Mouse (Mus musculus) embryonic facial prominence, embryonic 13.5 days (tissue): ENCODE data around the gene Tas1r2. TPM values are rescaled to one million over a fixed set of nuclear protein-coding genes. Genes with fewer than 3 reads are reported as not detected.

Experiments used
- ATAC-seq: fragments of 200-750 bp; cut with Nextera tagmentation; 2 replicates; pipeline ENCODE4 v1.8.0; 2017; ENCODE audit warnings: low read depth; ENCODE audit not compliant: insufficient number of reproducible peaks, insufficient read depth, low FRiP score, low TSS enrichment
- H3K27ac ChIP-seq: fragments of 300-500 bp; sonication (generic); 2 replicates; pipeline ENCODE4 v1.5.1; 2015; ENCODE audit warnings: moderate library complexity, mild to moderate bottlenecking, inconsistent platforms
- H3K27me3 ChIP-seq: fragments of 300-500 bp; sonication (generic); 2 replicates; pipeline ENCODE4 v1.6.1; 2015; ENCODE audit warnings: mild to moderate bottlenecking, inconsistent platforms
- H3K36me3 ChIP-seq: fragments of 300-500 bp; sonication (generic); 2 replicates; pipeline ENCODE4 v1.6.1; 2015; ENCODE audit warnings: mild to moderate bottlenecking, inconsistent platforms
- H3K4me1 ChIP-seq: fragments of 300-500 bp; sonication (generic); 2 replicates; pipeline ENCODE4 v1.6.1; 2015; ENCODE audit warnings: inconsistent platforms
- H3K4me2 ChIP-seq: fragments of 300-500 bp; sonication (generic); 2 replicates; pipeline ENCODE4 v1.6.1; 2015; ENCODE audit warnings: moderate library complexity, mild to moderate bottlenecking, inconsistent platforms
- H3K4me3 ChIP-seq: fragments of 300-500 bp; sonication (generic); 2 replicates; pipeline ENCODE4 v1.5.1; 2015; ENCODE audit warnings: mild to moderate bottlenecking, inconsistent platforms
- H3K9ac ChIP-seq: fragments of 300-500 bp; sonication (generic); 2 replicates; pipeline ENCODE4 v1.6.1; 2015; ENCODE audit warnings: mild to moderate bottlenecking, inconsistent platforms
- H3K9me3 ChIP-seq: fragments of 300-500 bp; sonication (generic); 2 replicates; pipeline ENCODE4 v1.6.1; 2016; ENCODE audit warnings: inconsistent platforms
- WGBS: fragments of 180-500 bp; shearing (Covaris S2); methylation state at CpG from one replicate; pipeline ENCODE4 v1.1.7; 2015; ENCODE audit warnings: mixed read lengths; 5-methylcytosine and 5-hydroxymethylcytosine counted together
- polyA plus RNA-seq: library from polyadenylated mRNA; unstranded; fragments of >200 nt; fragmentation: Nextera tagmentation; extraction: Ambion mirVana; gene quantifications from 2 replicates; pipeline ENCODE4 v1.2.1, GENCODE M21; 2015

The Tas1r2 gene
- polyA plus RNA-seq: not detected in 2 replicates

DNA sequence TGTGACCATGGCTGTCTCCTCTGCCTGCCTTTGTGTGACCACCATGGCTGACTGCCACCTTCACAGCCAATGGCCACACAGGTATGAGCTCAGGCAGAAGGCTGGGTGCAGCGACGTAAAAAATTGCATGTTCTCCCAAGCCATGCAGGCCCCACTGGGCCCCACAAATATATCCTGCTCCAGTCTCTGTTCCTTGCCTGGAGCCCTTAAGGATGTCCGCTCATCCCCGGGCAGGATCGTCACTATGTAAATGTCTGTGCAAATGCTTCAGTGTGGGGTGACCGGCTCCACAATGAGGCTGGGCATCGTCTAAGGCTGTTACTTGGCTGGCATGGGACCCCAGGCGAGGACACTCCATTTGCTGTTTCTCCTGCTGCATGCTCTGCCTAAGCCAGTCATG lies at the start of gene Tas1r2:
TSS of gene Tas1r2 (plus strand) at position 301 of the 400 bp plus-strand sequence.
- H3K4me3 ChIP-seq: no peak within 1 kb of the TSS
- no peak within 1 kb of the TSS for H3K27ac ChIP-seq
- 85% methylated on average over 8 of the region's 8 CpGs for WGBS
- H3K4me2 ChIP-seq: no peak within 1 kb of the TSS
- no peak for ATAC-seq
- H3K36me3 ChIP-seq: peaks cover 8% of the 10 kb centered on the region
- H3K4me1 ChIP-seq: no peaks in the 10 kb centered on the region
- H3K27me3 ChIP-seq: no peaks in the 10 kb centered on the region
- H3K9ac ChIP-seq: no peak within 1 kb of the TSS
- H3K9me3 ChIP-seq: no peaks in the 10 kb centered on the region

DNA sequence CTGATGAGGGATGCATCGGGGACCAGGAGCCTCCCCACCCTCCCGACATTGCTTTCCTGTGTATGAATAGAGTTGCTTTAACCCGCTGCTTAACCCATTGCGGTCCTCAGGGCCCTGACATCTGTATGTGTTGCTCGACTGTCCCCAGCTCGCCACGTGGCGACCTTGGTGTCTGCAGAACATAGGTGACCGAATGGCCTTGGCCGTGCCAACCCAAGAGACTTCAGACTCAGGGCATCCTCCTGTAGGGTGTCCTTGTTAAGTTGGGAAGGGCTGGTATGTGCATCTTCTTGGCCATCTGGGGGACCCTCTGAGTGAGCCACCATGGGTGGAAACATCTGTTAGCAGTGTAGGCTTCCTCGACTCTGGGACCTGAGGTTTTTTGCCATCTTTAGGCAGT lies 48.1 kb upstream of the Tas1r2 start:
- H3K27me3 ChIP-seq: no peaks in the 10 kb centered on the region
- no peak overlapping the region for H3K4me2 ChIP-seq
- no peak for ATAC-seq
- peaks cover 27% of the 10 kb centered on the region for H3K4me1 ChIP-seq
- H3K9me3 ChIP-seq: no peaks in the 10 kb centered on the region
- 88% methylated on average over 11 of the region's 11 CpGs for WGBS
- no peak overlapping the region for H3K27ac ChIP-seq
- H3K9ac ChIP-seq: no peak overlapping the region
- H3K36me3 ChIP-seq: peaks cover 40% of the 10 kb centered on the region
- no peak overlapping the region for H3K4me3 ChIP-seq

DNA sequence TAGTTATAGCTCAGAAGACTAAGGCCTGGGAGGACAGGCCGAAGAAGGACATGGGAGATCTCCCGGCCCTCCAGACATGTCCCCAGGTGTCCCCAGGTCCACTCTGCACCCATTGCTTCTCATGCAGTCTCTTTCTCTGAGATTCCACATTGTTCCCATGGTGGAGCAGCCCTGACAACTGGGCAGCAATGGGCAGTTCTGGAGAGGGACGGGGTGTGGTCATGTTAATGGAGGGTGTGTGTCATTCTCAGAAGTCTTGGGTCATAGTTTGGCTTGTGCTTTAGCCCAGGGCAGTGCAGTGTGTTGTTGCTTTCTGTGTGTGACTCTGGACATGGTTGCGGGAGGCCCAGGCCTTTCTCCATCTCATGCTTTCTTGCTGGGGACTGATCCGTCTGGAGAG lies 46.6 kb upstream of the Tas1r2 start:
- peaks cover 40% of the 10 kb centered on the region for H3K36me3 ChIP-seq
- no peak overlapping the region for H3K27ac ChIP-seq
- peaks cover 22% of the 10 kb centered on the region for H3K4me1 ChIP-seq
- no peaks in the 10 kb centered on the region for H3K27me3 ChIP-seq
- H3K4me3 ChIP-seq: no peak overlapping the region
- no peaks in the 10 kb centered on the region for H3K9me3 ChIP-seq
- no peak overlapping the region for H3K4me2 ChIP-seq
- no peak for ATAC-seq
- no peak overlapping the region for H3K9ac ChIP-seq
- 97% methylated on average over 5 of the region's 5 CpGs for WGBS

DNA sequence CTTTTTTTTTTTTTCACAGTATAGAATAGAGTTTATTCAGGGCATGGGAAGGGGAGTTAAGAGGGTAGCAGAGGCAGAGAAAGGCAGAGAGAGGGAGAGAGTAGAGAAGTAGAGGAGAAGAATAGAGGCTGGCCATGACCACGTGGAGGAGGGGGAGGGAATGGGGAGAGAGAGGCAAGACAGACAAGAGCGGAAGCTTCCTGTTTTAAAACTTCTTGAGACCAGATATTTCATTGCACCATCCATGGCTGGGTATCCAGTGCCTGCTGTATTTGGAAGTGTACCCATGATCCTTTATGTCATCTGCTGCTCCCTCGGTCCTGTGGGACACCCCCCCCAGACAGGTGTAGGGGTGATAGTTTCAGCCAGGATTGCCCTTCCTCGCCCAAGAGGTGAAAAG lies 44.4 kb upstream of the Tas1r2 start:
- no peak overlapping the region for H3K4me2 ChIP-seq
- H3K4me1 ChIP-seq: peaks cover 8% of the 10 kb centered on the region; the same call in 1 of the 2 replicates
- WGBS: 75% methylated on average over 4 of the region's 4 CpGs
- no peaks in the 10 kb centered on the region for H3K27me3 ChIP-seq
- H3K4me3 ChIP-seq: no peak overlapping the region
- no peak overlapping the region for H3K27ac ChIP-seq
- no peak for ATAC-seq
- H3K9ac ChIP-seq: no peak overlapping the region
- 0 out of 2 replicates have a peak, but pooled peaks cover 5% of the 10 kb centered on the region for H3K9me3 ChIP-seq
- peaks cover 51% of the 10 kb centered on the region for H3K36me3 ChIP-seq

DNA sequence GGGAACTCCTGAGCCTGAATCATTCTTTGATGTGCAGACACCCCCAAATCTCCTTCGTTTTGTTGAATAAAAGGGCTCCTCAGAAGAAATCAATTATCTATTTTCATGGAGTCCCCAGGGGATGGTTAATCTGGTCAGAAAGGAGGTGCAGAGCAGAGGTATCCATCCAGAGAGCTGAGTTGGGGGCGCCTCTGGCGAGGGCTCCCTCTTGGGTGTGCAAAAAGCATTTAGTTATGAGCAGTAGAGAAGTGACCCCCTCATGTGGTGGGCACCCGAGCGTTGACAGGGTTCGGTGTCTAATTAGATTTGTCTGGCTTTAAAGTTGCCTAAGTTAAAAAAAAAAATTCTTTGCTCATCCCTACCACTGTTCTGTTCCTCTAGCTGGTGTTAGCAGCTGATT lies 42.4 kb upstream of the Tas1r2 start:
- Histone ChIP-seq H3K9ac (no peak overlapping the region), H3K4me3 (no peak overlapping the region), H3K27ac (no peak overlapping the region), H3K36me3 (peaks cover 53% of the 10 kb centered on the region), H3K4me1 (peaks cover 10% of the 10 kb centered on the region), H3K27me3 (no peaks in the 10 kb centered on the region), H3K4me2 (no peak overlapping the region), H3K9me3 (0 out of 2 replicates have a peak, but pooled peaks cover 6% of the 10 kb centered on the region)
- WGBS: 36% methylated on average over 6 of the region's 6 CpGs
- no peak for ATAC-seq

DNA sequence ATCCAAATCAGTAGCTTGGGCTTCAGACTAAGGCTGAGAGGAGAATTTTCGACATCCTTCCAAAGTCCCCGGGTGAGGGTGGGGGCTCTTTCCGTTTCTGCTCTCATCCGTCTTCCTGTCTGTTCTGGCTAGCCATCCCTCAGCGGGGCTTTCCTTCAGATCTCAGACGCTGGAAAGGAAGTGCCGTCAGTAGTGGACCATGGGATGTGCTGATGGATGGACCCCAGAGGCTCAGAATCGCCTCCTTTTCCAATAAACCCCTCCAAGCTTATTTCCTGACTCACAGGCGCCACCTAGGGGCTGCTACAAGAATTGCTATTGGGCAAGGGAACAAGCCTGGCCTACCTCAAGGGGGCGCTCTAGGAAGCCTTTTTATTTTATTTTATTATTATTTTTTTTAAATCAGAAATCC lies 41.8 kb upstream of the Tas1r2 start:
- H3K9me3 ChIP-seq: 0 out of 2 replicates have a peak, but pooled peaks cover 6% of the 10 kb centered on the region
- no peak for ATAC-seq
- H3K4me2 ChIP-seq: peak overlapping the region; percentile 56
- 7% methylated on average over 10 of the region's 10 CpGs for WGBS
- H3K4me3 ChIP-seq: peak overlapping the region; percentile 26
- H3K27me3 ChIP-seq: no peaks in the 10 kb centered on the region
- H3K9ac ChIP-seq: no peak overlapping the region
- peaks cover 13% of the 10 kb centered on the region for H3K4me1 ChIP-seq
- H3K36me3 ChIP-seq: peaks cover 52% of the 10 kb centered on the region
- H3K27ac ChIP-seq: no peak overlapping the region

DNA sequence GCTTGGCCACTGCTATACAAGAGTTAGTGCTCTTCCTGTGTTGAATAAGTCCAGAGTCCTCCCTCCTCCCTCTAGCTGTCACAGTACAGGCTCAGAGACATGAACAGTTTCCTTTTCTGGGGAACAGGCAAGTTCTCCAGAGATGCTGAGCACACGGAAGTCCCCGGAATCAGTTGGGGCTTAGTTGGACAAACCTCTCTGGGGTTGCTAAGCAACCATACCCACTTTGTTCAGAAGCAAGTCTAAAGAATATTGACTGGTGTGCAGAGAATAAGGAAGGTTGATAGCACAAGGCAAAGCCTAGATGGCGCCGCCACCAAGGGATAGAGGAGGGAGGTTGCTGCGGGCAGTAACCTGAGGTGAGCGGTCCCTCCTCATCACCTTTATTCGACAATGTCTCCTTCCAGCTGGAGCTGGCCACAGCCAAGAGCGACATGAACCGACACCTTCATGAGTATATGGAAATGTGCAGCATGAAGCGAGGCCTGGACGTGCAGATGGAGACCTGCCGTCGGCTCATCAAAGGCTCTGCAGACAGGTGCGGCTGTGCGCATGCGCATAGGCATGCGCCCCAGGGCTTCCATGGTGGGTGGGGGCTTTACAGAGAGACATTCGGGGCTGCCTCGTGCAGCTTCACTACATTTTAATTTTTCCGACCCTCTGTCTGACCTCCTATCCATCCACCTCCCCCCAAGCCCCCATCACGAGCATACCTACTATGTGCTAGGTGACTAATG lies 38.6 kb upstream of the Tas1r2 start:
- peaks cover 19% of the 10 kb centered on the region for H3K4me1 ChIP-seq
- no peak overlapping the region for H3K27ac ChIP-seq
- no peaks in the 10 kb centered on the region for H3K27me3 ChIP-seq
- no peak for ATAC-seq
- peaks cover 32% of the 10 kb centered on the region for H3K36me3 ChIP-seq
- 0 out of 2 replicates have a peak, but pooled peaks cover 6% of the 10 kb centered on the region for H3K9me3 ChIP-seq
- no peak overlapping the region for H3K4me3 ChIP-seq
- H3K9ac ChIP-seq: no peak overlapping the region
- no peak overlapping the region for H3K4me2 ChIP-seq
- 91% methylated on average over 21 of the region's 21 CpGs for WGBS

DNA sequence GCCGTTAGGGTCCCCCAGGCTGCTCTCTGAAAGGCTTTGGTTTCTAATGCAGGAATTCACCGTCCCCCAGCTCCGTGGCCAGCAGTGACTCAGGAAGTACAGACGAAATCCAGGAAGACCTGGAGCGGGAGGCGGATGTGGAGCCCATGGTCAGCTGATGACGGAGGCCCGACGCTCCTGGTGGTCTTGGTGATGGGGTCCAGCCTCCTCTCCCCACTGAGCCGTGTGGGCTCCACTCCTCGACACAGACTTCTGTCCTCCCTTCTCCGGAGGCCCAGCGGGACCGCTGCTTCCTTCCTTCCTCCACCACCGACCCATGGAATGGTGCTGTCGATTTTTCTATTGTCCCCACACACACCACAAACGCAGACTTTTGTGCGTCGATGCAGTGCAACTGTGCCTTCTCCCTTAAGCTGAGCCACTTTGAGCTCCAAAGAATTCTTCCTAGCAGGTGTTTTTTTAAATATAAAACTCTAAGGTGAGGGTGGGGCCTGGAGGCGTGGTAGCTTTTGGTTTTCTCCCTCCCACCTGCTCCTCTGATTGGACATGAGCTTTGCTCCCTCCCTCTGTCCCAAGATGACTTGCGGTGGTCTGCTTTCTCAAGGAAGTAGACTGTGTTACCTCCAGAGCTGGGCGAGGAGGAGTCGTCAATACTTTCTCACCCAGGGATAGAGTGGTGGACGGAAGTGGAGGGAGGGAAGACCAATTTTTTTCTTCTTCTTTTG lies 36.9 kb upstream of the Tas1r2 start:
- 15% methylated on average over 24 of the region's 24 CpGs for WGBS
- Histone ChIP-seq H3K36me3 (peaks cover 32% of the 10 kb centered on the region), H3K4me1 (peaks cover 13% of the 10 kb centered on the region), H3K4me3 (peak overlapping the region; percentile 37), H3K4me2 (peak overlapping the region; percentile 56), H3K9me3 (0 out of 2 replicates have a peak, but pooled peaks cover 6% of the 10 kb centered on the region), H3K9ac (peak overlapping the region; percentile 62), H3K27me3 (no peaks in the 10 kb centered on the region), H3K27ac (peak overlapping the region; percentile 48; the same call in 1 of the 2 replicates)
- no peak for ATAC-seq

DNA sequence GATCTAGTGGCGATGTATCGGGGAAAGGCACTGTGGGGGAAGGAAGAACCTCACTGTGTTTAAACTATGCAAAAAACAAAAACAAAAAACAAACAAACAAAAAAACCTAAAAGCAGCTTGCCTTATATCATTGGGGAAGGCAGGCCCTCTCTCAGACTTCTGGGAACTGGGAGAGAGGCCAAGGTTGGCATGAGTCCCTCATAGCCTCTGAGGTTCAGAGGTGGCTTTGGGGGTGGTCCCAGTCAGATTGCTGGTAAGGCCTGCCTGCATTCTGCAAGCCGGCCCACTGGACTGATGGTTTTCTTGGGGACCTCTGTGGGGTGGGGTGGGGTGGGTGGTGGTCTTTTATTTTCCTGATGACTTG lies 36.4 kb upstream of the Tas1r2 start:
- 68% methylated on average over 3 of the region's 3 CpGs for WGBS
- Histone ChIP-seq H3K27ac (peak overlapping the region; percentile 48; the same call in 1 of the 2 replicates), H3K9ac (peak overlapping the region; percentile 46; the same call in 1 of the 2 replicates), H3K4me3 (peak overlapping the region; percentile 37), H3K27me3 (no peaks in the 10 kb centered on the region), H3K4me1 (peaks cover 14% of the 10 kb centered on the region), H3K36me3 (peaks cover 32% of the 10 kb centered on the region), H3K9me3 (0 out of 2 replicates have a peak, but pooled peaks cover 6% of the 10 kb centered on the region), H3K4me2 (peak overlapping the region; percentile 56)
- no peak for ATAC-seq

DNA sequence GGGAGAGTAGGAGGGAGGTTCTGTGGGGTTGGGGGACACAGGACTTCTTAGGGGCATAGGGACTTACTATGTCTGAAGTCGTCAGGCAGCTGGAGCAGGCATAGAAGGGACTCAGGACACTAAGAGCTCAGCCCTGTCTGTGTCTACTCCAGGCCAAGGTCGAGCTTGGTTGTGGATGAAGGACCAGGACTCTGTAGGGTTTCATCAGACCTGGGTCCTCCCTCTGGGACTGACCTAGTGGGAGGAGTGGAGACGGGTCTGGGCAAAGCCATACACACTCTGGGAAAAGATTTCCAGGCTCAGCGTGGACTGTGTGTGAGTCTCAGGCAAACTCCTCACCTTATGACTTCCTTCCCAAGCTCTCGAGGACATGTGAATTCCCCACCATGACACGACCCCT lies 33.6 kb upstream of the Tas1r2 start:
- H3K9me3 ChIP-seq: no peaks in the 10 kb centered on the region
- peaks cover 30% of the 10 kb centered on the region for H3K4me1 ChIP-seq
- H3K9ac ChIP-seq: no peak overlapping the region
- H3K27ac ChIP-seq: no peak overlapping the region
- no peak overlapping the region for H3K4me2 ChIP-seq
- 77% methylated on average over 6 of the region's 6 CpGs for WGBS
- H3K27me3 ChIP-seq: no peaks in the 10 kb centered on the region
- H3K4me3 ChIP-seq: no peak overlapping the region
- ATAC-seq: no peak
- H3K36me3 ChIP-seq: peaks cover 13% of the 10 kb centered on the region

DNA sequence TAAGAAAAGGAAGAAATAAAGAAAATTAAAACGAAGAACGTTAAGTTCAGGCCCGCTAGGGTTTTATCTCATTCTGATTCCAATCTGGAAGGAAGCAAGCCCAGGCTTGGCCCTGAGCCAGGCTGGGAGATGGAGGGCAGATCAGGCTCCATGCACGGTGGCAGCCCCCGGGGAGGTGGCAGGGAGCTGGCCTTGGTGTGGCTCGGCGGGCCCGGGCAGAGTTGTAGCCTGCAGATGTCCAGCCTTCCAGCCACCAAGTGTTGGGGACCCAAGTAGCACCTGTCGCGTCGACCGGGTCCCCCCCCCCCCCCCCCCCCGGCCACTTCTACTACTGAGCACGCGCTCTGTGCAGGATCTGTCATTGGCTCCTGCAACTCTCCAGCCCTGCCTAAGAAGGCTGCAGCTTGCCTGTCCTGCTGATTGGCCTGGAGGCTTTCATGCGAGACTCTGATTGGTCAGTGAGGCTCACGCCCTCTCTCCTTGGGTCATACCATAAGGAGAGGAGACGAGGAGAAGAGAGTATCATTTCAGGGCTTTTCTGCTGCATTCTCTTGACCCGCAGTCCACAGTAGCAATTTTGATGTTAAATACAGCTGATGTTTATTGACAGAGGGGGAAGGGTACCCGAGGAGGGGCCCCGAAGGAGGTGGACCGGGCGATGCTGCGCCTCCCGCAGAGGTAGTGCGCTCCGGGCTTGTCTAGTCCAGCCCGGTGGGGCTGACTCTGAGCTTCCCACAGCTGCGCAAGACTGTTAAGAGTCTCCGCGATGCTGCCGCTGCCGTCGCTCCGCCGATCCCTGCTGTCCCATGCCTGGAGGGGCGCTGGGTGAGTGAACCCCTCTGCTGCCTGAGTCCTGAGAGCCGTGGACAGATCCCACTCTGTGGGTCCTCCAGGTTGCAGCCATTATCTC lies 30.7 kb upstream of the Tas1r2 start, which contains the start of gene Aldh4a1:
TSS of gene Aldh4a1 (plus strand) at position 494 of the 910 bp plus-strand sequence.
- Histone ChIP-seq H3K9me3 (no peaks in the 10 kb centered on the region), H3K4me2 (peak within 1 kb of the TSS; percentile 85), H3K9ac (peak within 1 kb of the TSS; percentile 81), H3K4me1 (peaks cover 20% of the 10 kb centered on the region), H3K27ac (peak within 1 kb of the TSS; percentile 85), H3K27me3 (no peaks in the 10 kb centered on the region), H3K36me3 (no peaks in the 10 kb centered on the region), H3K4me3 (peak within 1 kb of the TSS; percentile 76)
- ATAC-seq: peak; percentile 98
- WGBS: 1% methylated on average over 35 of the region's 38 CpGs
